Mouse (Mus musculus) skeletal muscle tissue, adult 2 months (tissue): ENCODE data around the gene Slc35f2.

ENCODE experiments used
- DNase-seq: peaks from one replicate; pipeline ENCODE4 v3.0.0-alpha.2; 2012; ENCODE audit warnings: low read depth, low spot score

Gene Slc35f2

GRCm38 (mm10) chr9:53771344-53772021 lies at the start of gene Slc35f2:
Gene Slc35f2, plus strand, starts transcription at chr9:53771538.
- DNase-seq, result no peak

- DNase-seq, result no peak
These were observed 30.4 kb upstream of the Slc35f2 start for GRCm38 (mm10) chr9:53740829-53741404.

GRCm38 (mm10) chr9:53750411-53750810 lies 20.9 kb upstream of the Slc35f2 start:
- no peak for DNase-seq

DNA sequence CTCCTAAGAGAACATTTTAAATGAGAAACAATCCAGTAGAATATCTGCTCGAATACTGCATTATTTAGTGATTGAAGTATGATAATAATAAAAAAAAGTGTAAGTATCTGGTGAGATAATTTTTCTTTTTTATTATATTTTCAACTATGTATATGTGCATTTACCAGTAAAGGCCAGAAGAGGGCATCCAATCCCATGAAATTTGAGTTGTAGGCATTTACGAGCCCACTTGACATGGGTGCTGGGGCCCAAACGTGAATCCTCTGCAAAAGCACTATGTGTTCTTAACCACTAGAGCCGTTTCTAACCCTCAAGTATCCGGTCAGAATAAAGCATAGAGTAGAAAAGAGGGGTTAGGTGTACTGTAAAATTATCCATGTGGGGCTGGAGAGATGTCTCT lies 20.4 kb upstream of the Slc35f2 start:
- no peak for DNase-seq

GRCm38 (mm10) chr9:53754801-53755200 lies 16.5 kb upstream of the Slc35f2 start:
- DNase-seq, result no peak

- DNase-seq, result no peak
These were observed 13.2 kb upstream of the Slc35f2 start for GRCm38 (mm10) chr9:53758142-53758541.

GRCm38 (mm10) chr9:53764697-53765096 lies 6.6 kb upstream of the Slc35f2 start:
- no peak for DNase-seq

DNA sequence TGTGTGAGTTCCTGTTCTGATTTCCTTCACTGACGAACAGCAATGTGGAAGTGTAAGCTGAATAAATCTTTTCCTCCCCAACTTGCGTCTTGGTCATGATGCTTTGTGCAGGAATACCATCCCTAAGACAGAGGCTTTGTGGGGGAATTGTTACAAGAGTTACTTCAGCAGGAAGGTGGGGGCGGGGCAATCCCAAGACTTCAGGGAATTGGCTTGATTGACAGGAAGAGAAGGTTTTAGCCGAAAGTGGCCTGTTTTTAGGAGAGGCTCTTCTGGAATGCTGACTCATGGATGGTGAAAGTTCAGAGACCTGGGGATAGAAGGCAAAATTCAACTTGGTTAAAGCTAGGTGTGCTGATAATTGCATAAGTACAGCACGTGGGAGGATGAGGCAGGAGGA lies 2.9 kb upstream of the Slc35f2 start:
- DNase-seq, result no peak

DNA sequence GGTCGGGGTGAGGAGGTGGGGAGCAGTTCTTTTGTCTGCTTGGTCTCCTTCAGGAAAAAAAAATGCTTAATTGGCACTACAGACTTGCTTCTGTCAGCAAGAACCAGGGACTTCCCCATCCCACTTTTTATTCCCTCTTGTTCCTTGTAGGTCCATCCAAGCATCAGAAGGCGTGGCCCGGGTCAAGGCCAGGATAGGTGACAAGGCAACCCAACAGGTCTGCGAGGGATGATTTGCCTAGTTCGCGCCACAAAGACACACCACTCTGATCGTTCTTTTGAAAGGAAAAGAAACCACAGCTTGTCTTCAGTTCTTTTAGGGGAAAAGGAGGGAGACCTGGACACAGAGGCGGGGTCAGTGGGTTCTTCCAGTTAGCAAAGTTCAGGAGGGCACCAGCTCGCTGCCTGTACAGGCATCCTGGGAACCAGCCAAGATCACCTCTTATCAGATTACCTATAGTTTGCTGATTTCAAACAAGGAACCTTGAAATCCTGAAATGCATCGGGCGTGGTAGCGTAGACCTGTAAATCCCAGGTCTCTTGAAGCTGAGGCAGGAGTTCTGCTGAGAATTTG lies 481 bp upstream of the Slc35f2 start:
- no peak for DNase-seq

- no peak for DNase-seq
These were observed 803 bp downstream of the Slc35f2 start for GRCm38 (mm10) chr9:53772121-53772561.

DNA sequence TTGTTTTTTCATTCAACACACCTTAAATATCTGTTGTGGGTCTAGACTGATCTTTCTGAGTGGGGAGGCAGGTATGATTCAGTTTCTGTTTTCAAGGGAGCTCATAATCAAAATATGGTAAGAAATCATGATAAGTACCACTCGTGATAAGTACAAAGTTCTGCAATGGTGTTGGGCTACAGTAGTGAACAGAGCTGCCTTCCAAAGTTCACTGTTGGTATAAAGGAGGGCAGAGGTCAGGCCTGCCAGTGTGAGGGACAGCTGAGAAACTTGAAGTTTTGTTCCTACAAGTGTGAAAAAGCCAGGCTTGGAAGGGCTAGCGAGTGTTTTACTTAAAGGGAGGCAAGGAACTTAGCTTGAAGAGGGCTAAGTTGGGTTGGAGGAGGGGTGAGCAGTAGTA lies 4.2 kb downstream of the Slc35f2 start:
- no peak for DNase-seq

DNA sequence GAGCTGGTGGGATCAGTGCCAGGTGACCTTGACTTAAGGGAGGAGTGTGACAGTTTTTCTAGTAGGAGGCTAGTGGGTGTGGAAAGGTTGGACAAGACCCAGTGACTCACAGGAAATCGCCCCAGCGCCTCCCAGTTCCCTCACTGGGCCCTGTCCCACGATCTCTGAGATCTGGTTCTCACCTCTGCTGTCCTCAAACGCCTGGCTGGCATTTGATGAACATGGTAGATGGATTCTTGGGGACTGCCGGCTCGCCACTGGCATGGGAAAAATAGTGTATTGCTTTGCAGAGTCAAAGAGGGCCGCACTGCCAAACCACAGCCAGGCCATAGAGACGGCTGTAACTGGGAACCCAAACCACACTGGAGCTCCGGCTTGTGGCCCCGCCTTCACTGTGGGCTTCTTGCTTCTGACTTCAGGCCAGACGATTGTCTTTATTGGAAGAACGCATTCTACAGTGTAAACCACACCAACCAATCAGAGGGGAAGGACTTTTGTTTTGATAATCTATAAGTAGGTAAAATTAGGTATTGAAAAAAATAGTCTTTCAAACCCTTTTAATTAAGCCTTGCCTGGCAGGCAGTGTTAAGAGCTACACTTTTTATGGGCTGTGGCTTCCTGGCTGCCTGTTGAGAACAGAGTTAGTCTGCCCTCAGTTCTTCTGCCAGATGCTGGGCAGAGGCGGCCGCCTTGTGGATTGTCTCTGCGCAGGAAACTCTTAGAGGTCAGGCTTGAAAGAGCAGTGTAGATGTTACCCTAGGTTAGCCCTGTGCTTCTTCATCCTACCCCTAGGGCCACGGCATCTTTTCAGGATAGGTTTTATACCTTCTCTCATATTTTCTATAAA lies 15.4 kb downstream of the Slc35f2 start:
- no peak for DNase-seq

DNA sequence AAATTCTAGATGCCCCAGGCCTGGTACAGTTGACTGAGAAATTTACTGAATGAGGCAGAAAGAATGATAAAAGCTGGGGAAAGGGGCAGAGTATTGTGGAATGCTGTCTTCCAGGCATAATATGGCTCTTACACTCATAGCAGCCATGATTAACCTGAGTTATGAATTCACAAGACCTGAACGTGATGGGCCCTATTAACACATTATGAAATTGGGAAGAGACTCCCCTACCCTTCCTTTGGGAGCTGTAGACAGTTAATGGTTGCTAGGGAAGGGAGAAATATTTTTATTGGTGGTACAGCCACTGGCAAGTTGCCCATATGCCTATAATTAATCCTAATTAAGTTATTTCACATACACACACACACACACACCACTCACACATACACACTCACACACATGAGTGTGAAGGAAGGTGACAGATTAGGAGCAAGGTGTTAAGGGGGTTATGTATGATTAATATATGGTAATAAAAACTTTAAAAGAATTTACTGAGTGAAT lies 22.5 kb downstream of the Slc35f2 start:
- no peak for DNase-seq

DNA sequence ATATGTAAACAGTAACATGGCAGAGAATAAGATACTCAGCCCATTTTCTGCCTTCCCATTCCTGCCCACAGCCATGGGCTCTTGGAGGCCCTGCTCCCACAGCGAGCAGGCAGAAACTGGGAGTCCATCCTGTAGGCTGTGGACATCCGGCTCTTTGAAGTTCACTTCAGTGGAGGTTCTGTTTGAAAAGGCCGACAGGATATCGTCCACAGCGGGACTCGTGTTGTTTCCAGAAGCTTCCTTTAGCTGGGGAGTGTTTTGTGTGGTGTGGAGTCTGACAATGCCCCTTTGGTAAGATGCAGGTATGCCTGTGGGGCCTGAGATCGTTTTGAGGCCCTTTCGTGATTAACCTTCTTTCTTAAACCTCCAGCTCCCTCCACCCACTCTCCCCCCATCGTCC lies 23.2 kb downstream of the Slc35f2 start:
- no peak for DNase-seq

- DNase-seq, result no peak
These were observed 24.0 kb downstream of the Slc35f2 start for GRCm38 (mm10) chr9:53795351-53795750.

DNA sequence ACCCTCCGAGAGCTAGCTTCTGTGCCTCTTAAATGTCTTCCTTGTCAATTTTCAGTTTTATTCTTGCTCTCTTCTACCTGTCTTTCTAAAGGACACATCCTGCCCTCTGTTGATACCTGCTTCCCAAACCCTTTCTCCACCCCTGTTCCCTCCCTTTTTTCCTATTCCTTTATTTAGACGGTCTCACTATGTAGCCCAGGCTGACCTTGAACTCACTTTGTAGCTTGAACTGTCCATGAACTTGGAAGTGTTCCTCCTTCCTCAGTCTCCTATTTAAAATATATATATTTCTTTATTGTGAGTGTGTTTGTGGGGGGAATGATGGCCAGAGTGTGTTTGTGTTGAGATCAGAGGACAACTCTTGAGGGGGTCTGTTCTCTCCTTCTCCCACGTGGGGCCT lies 25.0 kb downstream of the Slc35f2 start:
- DNase-seq, result no peak

DNA sequence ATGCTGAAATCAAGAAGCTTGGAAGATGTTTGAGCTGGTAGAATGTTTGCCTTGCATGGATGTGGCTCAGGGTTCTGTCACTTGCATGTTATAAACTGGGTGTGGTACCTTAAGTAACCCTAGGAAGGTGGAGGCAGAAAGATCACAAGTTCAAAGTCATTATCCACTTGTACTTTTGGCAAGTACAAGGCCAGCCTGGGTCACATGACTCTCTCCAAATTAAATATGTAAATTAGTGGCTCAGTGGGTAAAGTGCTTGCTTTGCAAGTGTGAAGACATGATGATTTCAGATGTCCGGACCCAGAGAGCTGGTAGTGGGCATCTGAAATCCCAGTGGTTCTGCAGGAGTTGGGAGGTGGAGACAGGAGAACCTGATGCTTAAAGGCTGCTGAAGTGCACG lies 25.8 kb downstream of the Slc35f2 start:
- DNase-seq, result no peak

DNA sequence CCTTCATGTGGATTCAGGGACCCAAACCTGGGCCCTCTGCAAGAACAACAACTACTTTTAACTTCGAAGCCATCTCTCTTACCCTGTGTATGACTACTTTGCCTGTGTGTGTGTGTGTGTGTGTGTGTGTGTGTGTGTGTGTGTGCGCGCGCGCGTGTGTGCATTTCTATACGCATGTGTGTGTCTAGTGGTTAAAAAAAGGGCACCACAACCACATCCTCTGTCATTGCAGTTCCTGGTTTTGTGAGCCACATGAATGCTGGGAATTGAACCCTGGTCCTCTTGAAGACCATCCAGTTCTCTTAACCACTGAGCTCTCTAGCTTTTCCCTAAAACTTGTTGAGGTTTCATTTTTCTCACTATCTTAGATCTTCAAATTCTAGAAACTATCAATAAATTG lies 31.6 kb downstream of the Slc35f2 start:
- no peak for DNase-seq

- no peak for DNase-seq
These were observed 35.3 kb downstream of the Slc35f2 start for GRCm38 (mm10) chr9:53806496-53807086.

- no peak for DNase-seq
These were observed 42.1 kb downstream of the Slc35f2 start for GRCm38 (mm10) chr9:53813418-53813817.

DNA sequence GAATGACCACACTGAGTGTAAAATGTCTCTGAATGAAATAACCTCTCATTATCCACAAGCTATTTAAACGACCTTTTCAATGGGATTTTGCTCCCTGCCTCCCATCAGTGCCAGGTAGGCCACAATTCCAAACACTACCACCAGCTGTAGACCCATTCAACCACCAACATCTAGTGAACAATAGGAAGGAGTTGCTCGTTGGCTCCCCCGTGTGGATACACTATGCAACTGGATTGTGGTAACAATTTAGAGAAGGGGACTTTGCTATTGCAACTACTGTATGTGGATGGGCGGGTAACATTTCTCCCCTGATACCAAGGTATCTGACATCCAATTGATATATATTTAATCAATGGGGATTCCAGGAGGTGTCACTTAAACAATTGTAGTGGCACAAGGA lies 47.4 kb downstream of the Slc35f2 start:
- no peak for DNase-seq

GRCm38 (mm10) chr9:53825318-53825717 lies 54.0 kb downstream of the Slc35f2 start:
- no peak for DNase-seq
